Mouse (Mus musculus): Measurements from ENCODE around the gene March8. TPM values are rescaled to one million over a fixed set of nuclear protein-coding genes. Genes with fewer than 3 reads are reported as not detected.
"Not testable (repeated sequence)": the region's sequence is repeated elsewhere in the genome, so short reads cannot be mapped to it uniquely, and the experiment has no call there.

Gene March8
- polyA plus RNA-seq, 1 experiment from 2014 or later = 27.8 TPM

- no peak for ATAC-seq (ENCODE audit: low read depth)
- Histone ChIP-seq H3K9ac (ENCODE audit: low read length) (no peak overlapping the region), H3K27me3 (ENCODE audit: control insufficient read depth, insufficient read depth, low read depth, low read length) (no peaks in the 10 kb centered on the region), H3K36me3 (ENCODE audit: control insufficient read depth, insufficient read depth, low read length) (no peaks in the 10 kb centered on the region), H3K4me1 (replicated peaks; ENCODE audit: control insufficient read depth, insufficient read depth, low read length) (no peaks in the 10 kb centered on the region), H3K27ac (ENCODE audit: low read length) (no peak overlapping the region), H3K4me3 (ENCODE audit: low read length) (no peak overlapping the region), H3K9me3 (ENCODE audit: control insufficient read depth, low read length) (no peaks in the 10 kb centered on the region), H3K4me2 (ENCODE audit: low read depth, low read length) (no peak overlapping the region)
- 86% methylated on average over 2 of the region's 2 CpGs for WGBS
Observed at GRCm38 (mm10) chr6:116347953-116348352, 10.1 kb downstream of the March8 start.

- H3K27ac ChIP-seq (ENCODE audit: low read length) = no peak overlapping the region
Observed at GRCm38 (mm10) chr6:116349997-116350396, 12.2 kb downstream of the March8 start.

GRCm38 (mm10) chr6:116350643-116351042, 12.8 kb downstream of the March8 start:
- no peak overlapping the region for H3K4me3 ChIP-seq (ENCODE audit: low read length)
- no peaks in the 10 kb centered on the region for H3K4me1 ChIP-seq (replicated peaks; ENCODE audit: control insufficient read depth, insufficient read depth, low read length)
- H3K27ac ChIP-seq (ENCODE audit: low read length) = no peak overlapping the region
- no peak for ATAC-seq (ENCODE audit: low read depth)
- no peak overlapping the region for H3K4me2 ChIP-seq (ENCODE audit: low read depth, low read length)
- WGBS = 76% methylated on average over 6 of the region's 6 CpGs
- H3K9me3 ChIP-seq (ENCODE audit: control insufficient read depth, low read length) = no peaks in the 10 kb centered on the region
- no peak overlapping the region for H3K9ac ChIP-seq (ENCODE audit: low read length)
- no peaks in the 10 kb centered on the region for H3K36me3 ChIP-seq (ENCODE audit: control insufficient read depth, insufficient read depth, low read length)
- no peaks in the 10 kb centered on the region for H3K27me3 ChIP-seq (ENCODE audit: control insufficient read depth, insufficient read depth, low read depth, low read length)

More at GRCm38 (mm10) chr6:116349997-116350396, 12.2 kb downstream of the March8 start:
- Histone ChIP-seq H3K4me2 (ENCODE audit: low read depth, low read length) (no peak overlapping the region), H3K27me3 (ENCODE audit: control insufficient read depth, insufficient read depth, low read depth, low read length) (no peaks in the 10 kb centered on the region), H3K9me3 (ENCODE audit: control insufficient read depth, low read length) (no peaks in the 10 kb centered on the region), H3K36me3 (ENCODE audit: control insufficient read depth, insufficient read depth, low read length) (no peaks in the 10 kb centered on the region), H3K4me3 (ENCODE audit: low read length) (no peak overlapping the region), H3K9ac (ENCODE audit: low read length) (no peak overlapping the region), H3K4me1 (replicated peaks; ENCODE audit: control insufficient read depth, insufficient read depth, low read length) (no peaks in the 10 kb centered on the region)
- 76% methylated on average over 3 of the region's 3 CpGs for WGBS
- no peak for ATAC-seq (ENCODE audit: low read depth)

- Histone ChIP-seq H3K4me1 (replicated peaks; ENCODE audit: control insufficient read depth, insufficient read depth, low read length) (no peaks in the 10 kb centered on the region), H3K27ac (ENCODE audit: low read length) (no peak overlapping the region), H3K9me3 (ENCODE audit: control insufficient read depth, low read length) (no peaks in the 10 kb centered on the region), H3K36me3 (ENCODE audit: control insufficient read depth, insufficient read depth, low read length) (no peaks in the 10 kb centered on the region), H3K9ac (ENCODE audit: low read length) (no peak overlapping the region), H3K4me3 (ENCODE audit: low read length) (no peak overlapping the region), H3K4me2 (ENCODE audit: low read depth, low read length) (no peak overlapping the region), H3K27me3 (ENCODE audit: control insufficient read depth, insufficient read depth, low read depth, low read length) (no peaks in the 10 kb centered on the region)
- 68% methylated on average over 4 of the region's 4 CpGs for WGBS
- no peak for ATAC-seq (ENCODE audit: low read depth)
Observed at GRCm38 (mm10) chr6:116351534-116351933, 13.7 kb downstream of the March8 start.

GRCm38 (mm10) chr6:116353428-116353827, 15.6 kb downstream of the March8 start:
- Histone ChIP-seq H3K9ac (ENCODE audit: low read length) (no peak overlapping the region), H3K9me3 (ENCODE audit: control insufficient read depth, low read length) (no peaks in the 10 kb centered on the region), H3K4me3 (ENCODE audit: low read length) (no peak overlapping the region), H3K27me3 (ENCODE audit: control insufficient read depth, insufficient read depth, low read depth, low read length) (no peaks in the 10 kb centered on the region), H3K4me2 (ENCODE audit: low read depth, low read length) (no peak overlapping the region), H3K36me3 (ENCODE audit: control insufficient read depth, insufficient read depth, low read length) (no peaks in the 10 kb centered on the region), H3K27ac (ENCODE audit: low read length) (no peak overlapping the region), H3K4me1 (replicated peaks; ENCODE audit: control insufficient read depth, insufficient read depth, low read length) (no peaks in the 10 kb centered on the region)
- WGBS = 69% methylated on average over 1 of the region's 1 CpGs
- no peak for ATAC-seq (ENCODE audit: low read depth)

- 66% methylated on average over 8 of the region's 8 CpGs for WGBS
- H3K4me2 ChIP-seq (ENCODE audit: low read depth, low read length); H3K27me3 ChIP-seq (ENCODE audit: control insufficient read depth, insufficient read depth, low read depth, low read length); H3K36me3 ChIP-seq (ENCODE audit: control insufficient read depth, insufficient read depth, low read length); ATAC-seq (ENCODE audit: low read depth); H3K9ac ChIP-seq (ENCODE audit: low read length); H3K9me3 ChIP-seq (ENCODE audit: control insufficient read depth, low read length); H3K4me1 ChIP-seq (replicated peaks; ENCODE audit: control insufficient read depth, insufficient read depth, low read length); H3K27ac ChIP-seq (ENCODE audit: low read length); H3K4me3 ChIP-seq (ENCODE audit: low read length): not testable (repeated sequence)
Observed at GRCm38 (mm10) chr6:116356311-116356947, 18.6 kb downstream of the March8 start.

- H3K4me3 ChIP-seq (ENCODE audit: low read length) = no peak overlapping the region
- H3K9ac ChIP-seq (ENCODE audit: low read length) = no peak overlapping the region
- no peak overlapping the region for H3K27ac ChIP-seq (ENCODE audit: low read length)
- H3K4me1 ChIP-seq (replicated peaks; ENCODE audit: control insufficient read depth, insufficient read depth, low read length) = no peaks in the 10 kb centered on the region
- no peak overlapping the region for H3K4me2 ChIP-seq (ENCODE audit: low read depth, low read length)
- ATAC-seq (ENCODE audit: low read depth) = no peak
- 70% methylated on average over 4 of the region's 4 CpGs for WGBS
- no peaks in the 10 kb centered on the region for H3K9me3 ChIP-seq (ENCODE audit: control insufficient read depth, low read length)
- no peaks in the 10 kb centered on the region for H3K36me3 ChIP-seq (ENCODE audit: control insufficient read depth, insufficient read depth, low read length)
- H3K27me3 ChIP-seq (ENCODE audit: control insufficient read depth, insufficient read depth, low read depth, low read length) = no peaks in the 10 kb centered on the region
Observed at GRCm38 (mm10) chr6:116356948-116357325, 19.1 kb downstream of the March8 start.

- Histone ChIP-seq H3K9me3 (ENCODE audit: control insufficient read depth, low read length) (no peaks in the 10 kb centered on the region), H3K4me3 (ENCODE audit: low read length) (no peak overlapping the region), H3K4me2 (ENCODE audit: low read depth, low read length) (no peak overlapping the region), H3K36me3 (ENCODE audit: control insufficient read depth, insufficient read depth, low read length) (no peaks in the 10 kb centered on the region), H3K27me3 (ENCODE audit: control insufficient read depth, insufficient read depth, low read depth, low read length) (no peaks in the 10 kb centered on the region), H3K27ac (ENCODE audit: low read length) (no peak overlapping the region), H3K9ac (ENCODE audit: low read length) (no peak overlapping the region), H3K4me1 (replicated peaks; ENCODE audit: control insufficient read depth, insufficient read depth, low read length) (no peaks in the 10 kb centered on the region)
- no peak for ATAC-seq (ENCODE audit: low read depth)
- 61% methylated on average over 8 of the region's 8 CpGs for WGBS
Observed at GRCm38 (mm10) chr6:116358056-116358455, 20.2 kb downstream of the March8 start.

GRCm38 (mm10) chr6:116359256-116359655, 21.4 kb downstream of the March8 start:
- no peaks in the 10 kb centered on the region for H3K27me3 ChIP-seq (ENCODE audit: control insufficient read depth, insufficient read depth, low read depth, low read length)
- H3K4me2 ChIP-seq (ENCODE audit: low read depth, low read length) = no peak overlapping the region
- no peaks in the 10 kb centered on the region for H3K9me3 ChIP-seq (ENCODE audit: control insufficient read depth, low read length)
- WGBS = 72% methylated on average over 3 of the region's 3 CpGs
- no peak overlapping the region for H3K9ac ChIP-seq (ENCODE audit: low read length)
- ATAC-seq (ENCODE audit: low read depth) = no peak
- no peak overlapping the region for H3K4me3 ChIP-seq (ENCODE audit: low read length)
- H3K36me3 ChIP-seq (ENCODE audit: control insufficient read depth, insufficient read depth, low read length) = no peaks in the 10 kb centered on the region
- H3K4me1 ChIP-seq (replicated peaks; ENCODE audit: control insufficient read depth, insufficient read depth, low read length) = no peaks in the 10 kb centered on the region
- H3K27ac ChIP-seq (ENCODE audit: low read length) = no peak overlapping the region

- Histone ChIP-seq H3K27me3 (ENCODE audit: control insufficient read depth, insufficient read depth, low read depth, low read length) (no peaks in the 10 kb centered on the region), H3K4me2 (ENCODE audit: low read depth, low read length) (no peak overlapping the region), H3K9me3 (ENCODE audit: control insufficient read depth, low read length) (no peaks in the 10 kb centered on the region), H3K9ac (ENCODE audit: low read length) (no peak overlapping the region), H3K36me3 (ENCODE audit: control insufficient read depth, insufficient read depth, low read length) (no peaks in the 10 kb centered on the region), H3K4me1 (replicated peaks; ENCODE audit: control insufficient read depth, insufficient read depth, low read length) (no peaks in the 10 kb centered on the region), H3K4me3 (ENCODE audit: low read length) (no peak overlapping the region), H3K27ac (ENCODE audit: low read length) (no peak overlapping the region)
- WGBS = 74% methylated on average over 3 of the region's 3 CpGs
- ATAC-seq (ENCODE audit: low read depth) = no peak
Observed at GRCm38 (mm10) chr6:116361463-116361862, 23.6 kb downstream of the March8 start.
